Mouse (Mus musculus): ENCODE measurements around the gene Gga2. TPM values are rescaled to one million over a fixed set of nuclear protein-coding genes. Genes with fewer than 3 reads are reported as not detected.

Gga2 gene
- polyA plus RNA-seq, 1 experiment from 2014 or later, result 75.8 TPM

GRCm38 (mm10) chr7:122048191-122048590 is 27.2 kb upstream of the Gga2 start:
- no peak for ATAC-seq (ENCODE audit: low read depth)
- Histone ChIP-seq H3K4me1 (ENCODE audit: control insufficient read depth, insufficient read depth, low read length) (no peaks in the 10 kb centered on the region), H3K27ac (replicated peaks; ENCODE audit: low read depth, low read length) (no peak overlapping the region), H3K36me3 (ENCODE audit: control insufficient read depth, insufficient read depth, low read length) (peaks cover 45% of the 10 kb centered on the region; the same call in 1 of the 2 replicates), H3K27me3 (replicated peaks; ENCODE audit: control insufficient read depth, insufficient read depth, low read length) (no peaks in the 10 kb centered on the region), H3K4me3 (ENCODE audit: low read depth, low read length) (no peak overlapping the region), H3K4me2 (ENCODE audit: low read depth, low read length) (no peak overlapping the region), H3K9ac (ENCODE audit: low read depth, low read length) (no peak overlapping the region), H3K9me3 (ENCODE audit: control insufficient read depth, low read length) (no peaks in the 10 kb centered on the region)
- 95% methylated on average over 9 of the region's 9 CpGs for WGBS
- DNase-seq (ENCODE audit: low spot score), result no peak

- Histone ChIP-seq H3K36me3 (ENCODE audit: control insufficient read depth, insufficient read depth, low read length) (peaks cover 44% of the 10 kb centered on the region; the same call in 1 of the 2 replicates), H3K4me1 (ENCODE audit: control insufficient read depth, insufficient read depth, low read length) (no peaks in the 10 kb centered on the region), H3K4me3 (ENCODE audit: low read depth, low read length) (no peak overlapping the region), H3K9ac (ENCODE audit: low read depth, low read length) (no peak overlapping the region), H3K27me3 (replicated peaks; ENCODE audit: control insufficient read depth, insufficient read depth, low read length) (no peaks in the 10 kb centered on the region), H3K27ac (replicated peaks; ENCODE audit: low read depth, low read length) (no peak overlapping the region), H3K4me2 (ENCODE audit: low read depth, low read length) (no peak overlapping the region), H3K9me3 (ENCODE audit: control insufficient read depth, low read length) (no peaks in the 10 kb centered on the region)
- 90% methylated on average over 2 of the region's 2 CpGs for WGBS
- DNase-seq (ENCODE audit: low spot score), result no peak
- ATAC-seq (ENCODE audit: low read depth), result no peak
Observed at GRCm38 (mm10) chr7:122046813-122047212, 25.8 kb upstream of the Gga2 start.

GRCm38 (mm10) chr7:122045711-122046110 is 24.7 kb upstream of the Gga2 start:
- Histone ChIP-seq H3K4me1 (ENCODE audit: control insufficient read depth, insufficient read depth, low read length) (no peaks in the 10 kb centered on the region), H3K27me3 (replicated peaks; ENCODE audit: control insufficient read depth, insufficient read depth, low read length) (no peaks in the 10 kb centered on the region), H3K27ac (replicated peaks; ENCODE audit: low read depth, low read length) (no peak overlapping the region), H3K36me3 (ENCODE audit: control insufficient read depth, insufficient read depth, low read length) (peaks cover 37% of the 10 kb centered on the region; the same call in 1 of the 2 replicates), H3K9me3 (ENCODE audit: control insufficient read depth, low read length) (no peaks in the 10 kb centered on the region), H3K4me2 (ENCODE audit: low read depth, low read length) (no peak overlapping the region), H3K9ac (ENCODE audit: low read depth, low read length) (no peak overlapping the region), H3K4me3 (ENCODE audit: low read depth, low read length) (no peak overlapping the region)
- ATAC-seq (ENCODE audit: low read depth) (no peak), DNase-seq (ENCODE audit: low spot score) (no peak)
- 83% methylated on average over 1 of the region's 1 CpGs for WGBS

DNA sequence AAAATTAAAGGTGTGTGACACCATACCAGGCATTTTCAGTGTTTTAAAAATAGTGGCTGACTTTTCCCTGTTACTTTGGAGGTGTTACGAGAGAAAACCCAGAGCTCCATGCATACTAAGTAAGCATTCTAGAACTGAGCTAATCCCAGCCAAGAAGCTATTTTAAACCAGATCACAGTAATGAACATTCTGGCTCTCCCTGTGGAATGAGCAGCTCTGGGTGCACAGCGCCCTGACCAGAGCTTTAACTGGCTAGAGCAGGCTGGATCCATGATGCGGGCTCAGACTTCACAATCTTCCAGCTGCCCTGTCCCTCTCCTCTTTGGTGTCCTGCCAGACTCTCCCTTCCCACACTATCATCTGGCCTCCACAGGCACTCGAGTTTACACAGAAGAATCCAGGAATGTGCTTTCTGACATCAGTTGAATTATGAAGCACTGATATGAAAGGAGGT is 24.2 kb upstream of the Gga2 start:
- no peak for DNase-seq (ENCODE audit: low spot score)
- no peak overlapping the region for H3K27ac ChIP-seq (replicated peaks; ENCODE audit: low read depth, low read length)
- 78% methylated on average over 4 of the region's 4 CpGs for WGBS
- H3K4me1 ChIP-seq (ENCODE audit: control insufficient read depth, insufficient read depth, low read length), result no peaks in the 10 kb centered on the region
- no peaks in the 10 kb centered on the region for H3K27me3 ChIP-seq (replicated peaks; ENCODE audit: control insufficient read depth, insufficient read depth, low read length)
- peaks cover 35% of the 10 kb centered on the region; the same call in 1 of the 2 replicates for H3K36me3 ChIP-seq (ENCODE audit: control insufficient read depth, insufficient read depth, low read length)
- ATAC-seq (ENCODE audit: low read depth), result no peak
- no peaks in the 10 kb centered on the region for H3K9me3 ChIP-seq (ENCODE audit: control insufficient read depth, low read length)
- H3K9ac ChIP-seq (ENCODE audit: low read depth, low read length), result no peak overlapping the region
- H3K4me2 ChIP-seq (ENCODE audit: low read depth, low read length), result no peak overlapping the region
- H3K4me3 ChIP-seq (ENCODE audit: low read depth, low read length), result no peak overlapping the region

GRCm38 (mm10) chr7:122044106-122044505 is 23.1 kb upstream of the Gga2 start:
- no peak overlapping the region for H3K27ac ChIP-seq (replicated peaks; ENCODE audit: low read depth, low read length)
- H3K27me3 ChIP-seq (replicated peaks; ENCODE audit: control insufficient read depth, insufficient read depth, low read length), result no peaks in the 10 kb centered on the region
- no peak for ATAC-seq (ENCODE audit: low read depth)
- no peak overlapping the region for H3K4me2 ChIP-seq (ENCODE audit: low read depth, low read length)
- no peaks in the 10 kb centered on the region for H3K9me3 ChIP-seq (ENCODE audit: control insufficient read depth, low read length)
- peaks cover 40% of the 10 kb centered on the region; the same call in 1 of the 2 replicates for H3K36me3 ChIP-seq (ENCODE audit: control insufficient read depth, insufficient read depth, low read length)
- WGBS, result 90% methylated on average over 8 of the region's 8 CpGs
- H3K4me1 ChIP-seq (ENCODE audit: control insufficient read depth, insufficient read depth, low read length), result no peaks in the 10 kb centered on the region
- no peak overlapping the region for H3K4me3 ChIP-seq (ENCODE audit: low read depth, low read length)
- H3K9ac ChIP-seq (ENCODE audit: low read depth, low read length), result no peak overlapping the region
- DNase-seq (ENCODE audit: low spot score), result no peak

- ATAC-seq (ENCODE audit: low read depth), result no peak
- Histone ChIP-seq H3K4me2 (ENCODE audit: low read depth, low read length) (no peak overlapping the region), H3K27me3 (replicated peaks; ENCODE audit: control insufficient read depth, insufficient read depth, low read length) (no peaks in the 10 kb centered on the region), H3K4me1 (ENCODE audit: control insufficient read depth, insufficient read depth, low read length) (no peaks in the 10 kb centered on the region), H3K9me3 (ENCODE audit: control insufficient read depth, low read length) (no peaks in the 10 kb centered on the region), H3K27ac (replicated peaks; ENCODE audit: low read depth, low read length) (no peak overlapping the region), H3K4me3 (ENCODE audit: low read depth, low read length) (no peak overlapping the region), H3K9ac (ENCODE audit: low read depth, low read length) (no peak overlapping the region), H3K36me3 (ENCODE audit: control insufficient read depth, insufficient read depth, low read length) (peaks cover 22% of the 10 kb centered on the region)
- 49% methylated on average over 2 of the region's 2 CpGs for WGBS
- no peak for DNase-seq (ENCODE audit: low spot score)
Observed at GRCm38 (mm10) chr7:122034348-122034747, 13.3 kb upstream of the Gga2 start.

- H3K9me3 ChIP-seq (ENCODE audit: control insufficient read depth, low read length), result no peaks in the 10 kb centered on the region
- no peak for DNase-seq (ENCODE audit: low spot score)
- H3K4me1 ChIP-seq (ENCODE audit: control insufficient read depth, insufficient read depth, low read length), result no peaks in the 10 kb centered on the region
- no peak overlapping the region for H3K4me3 ChIP-seq (ENCODE audit: low read depth, low read length)
- H3K4me2 ChIP-seq (ENCODE audit: low read depth, low read length), result no peak overlapping the region
- H3K9ac ChIP-seq (ENCODE audit: low read depth, low read length), result no peak overlapping the region
- no peaks in the 10 kb centered on the region for H3K27me3 ChIP-seq (replicated peaks; ENCODE audit: control insufficient read depth, insufficient read depth, low read length)
- H3K27ac ChIP-seq (replicated peaks; ENCODE audit: low read depth, low read length), result no peak overlapping the region
- H3K36me3 ChIP-seq (ENCODE audit: control insufficient read depth, insufficient read depth, low read length), result peaks cover 12% of the 10 kb centered on the region
- WGBS, result 70% methylated on average over 3 of the region's 3 CpGs
- ATAC-seq (ENCODE audit: low read depth), result no peak
Observed at GRCm38 (mm10) chr7:122033371-122033770, 12.3 kb upstream of the Gga2 start.

DNA sequence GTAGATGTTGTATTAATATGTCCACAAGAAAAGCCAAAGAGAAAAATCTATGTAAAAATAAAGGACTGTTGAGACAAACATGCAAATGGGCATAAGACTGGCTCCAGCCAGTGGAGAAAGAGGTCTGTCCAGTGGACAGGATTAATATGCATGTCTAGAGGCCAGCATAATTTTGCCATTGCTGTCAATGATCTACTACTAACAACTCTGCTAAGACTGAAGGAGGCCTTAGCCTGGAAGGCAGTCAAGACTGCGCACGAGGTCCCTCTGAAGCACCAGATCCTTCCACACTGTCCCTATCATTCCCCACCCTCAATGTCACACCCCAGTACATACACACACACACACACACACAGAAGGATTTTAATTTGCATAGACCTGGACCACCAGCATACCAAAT is 1.1 kb upstream of the Gga2 start:
- Histone ChIP-seq H3K9me3 (ENCODE audit: control insufficient read depth, low read length) (no peaks in the 10 kb centered on the region), H3K27ac (replicated peaks; ENCODE audit: low read depth, low read length) (no peak overlapping the region), H3K4me1 (ENCODE audit: control insufficient read depth, insufficient read depth, low read length) (peaks cover 9% of the 10 kb centered on the region), H3K4me3 (ENCODE audit: low read depth, low read length) (no peak overlapping the region), H3K36me3 (ENCODE audit: control insufficient read depth, insufficient read depth, low read length) (no peaks in the 10 kb centered on the region), H3K9ac (ENCODE audit: low read depth, low read length) (no peak overlapping the region), H3K4me2 (ENCODE audit: low read depth, low read length) (no peak overlapping the region), H3K27me3 (replicated peaks; ENCODE audit: control insufficient read depth, insufficient read depth, low read length) (no peaks in the 10 kb centered on the region)
- ATAC-seq (ENCODE audit: low read depth), result no peak
- 96% methylated on average over 2 of the region's 2 CpGs for WGBS
- DNase-seq (ENCODE audit: low spot score), result no peak

DNA sequence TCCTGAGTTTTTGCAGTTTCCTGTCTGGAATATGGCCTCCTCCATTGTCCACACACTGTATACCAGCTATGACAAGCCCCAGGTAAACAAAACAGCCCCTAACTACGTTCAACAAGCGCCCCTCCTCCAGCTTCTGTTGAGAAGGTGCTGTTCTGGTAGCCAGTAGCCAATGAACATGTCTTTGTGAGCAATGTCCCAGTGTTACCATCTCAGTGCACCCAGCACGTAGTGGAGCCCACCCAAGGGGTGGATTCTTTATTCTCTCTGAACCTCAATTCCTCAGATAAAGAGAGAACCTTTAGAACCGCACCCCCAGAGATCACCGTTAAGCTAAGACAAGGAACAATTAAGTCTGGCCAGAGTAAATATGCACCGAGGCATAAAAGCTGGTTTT is 752 bp downstream of the Gga2 start:
- Histone ChIP-seq H3K4me2 (ENCODE audit: low read depth, low read length) (peak overlapping the region; percentile 84), H3K27ac (replicated peaks; ENCODE audit: low read depth, low read length) (peak overlapping the region; percentile 81), H3K36me3 (ENCODE audit: control insufficient read depth, insufficient read depth, low read length) (no peaks in the 10 kb centered on the region), H3K4me1 (ENCODE audit: control insufficient read depth, insufficient read depth, low read length) (peaks cover 12% of the 10 kb centered on the region), H3K27me3 (replicated peaks; ENCODE audit: control insufficient read depth, insufficient read depth, low read length) (no peaks in the 10 kb centered on the region), H3K4me3 (ENCODE audit: low read depth, low read length) (peak overlapping the region; percentile 82), H3K9ac (ENCODE audit: low read depth, low read length) (peak overlapping the region; percentile 85), H3K9me3 (ENCODE audit: control insufficient read depth, low read length) (no peaks in the 10 kb centered on the region)
- peak; percentile 13; the same call in 1 of the 2 replicates for ATAC-seq (ENCODE audit: low read depth)
- WGBS, result 2% methylated on average over 6 of the region's 6 CpGs
- DNase-seq (ENCODE audit: low spot score), result no peak

Data from embryonic facial prominence, embryonic 14.5 days (tissue).